Mouse (Mus musculus): ENCODE measurements around the gene Pmfbp1.

GRCm38 (mm10) chr8:109465761-109466160, 28.1 kb upstream of the Pmfbp1 start:
- no peak for TF ChIP-seq POLR2A (IDR thresholded peaks at IDR 0.05; ENCODE audit: extremely low read depth, insufficient read depth, low read length)
- TF ChIP-seq CTCF (IDR thresholded peaks at IDR 0.05; ENCODE audit: extremely low read depth, insufficient read depth, low read length): no peak

Measured in cortical plate, adult 2 months (tissue).